Mouse (Mus musculus): ENCODE results near the gene Naa80.

The Naa80 gene

GRCm38 (mm10) chr9:107598385-107598784 is 19.7 kb downstream of the Naa80 start:
- no peak for DNase-seq

GRCm38 (mm10) chr9:107599433-107599832 is 20.7 kb downstream of the Naa80 start:
- no peak for DNase-seq

GRCm38 (mm10) chr9:107599842-107600241 is 21.2 kb downstream of the Naa80 start:
- no peak for DNase-seq

GRCm38 (mm10) chr9:107600745-107601144 is 22.1 kb downstream of the Naa80 start:
- no peak for DNase-seq

- DNase-seq: no peak
These were observed 22.6 kb downstream of the Naa80 start for GRCm38 (mm10) chr9:107601275-107601674.

GRCm38 (mm10) chr9:107602068-107602648 is 23.5 kb downstream of the Naa80 start:
- DNase-seq: peak; percentile 99

- no peak for DNase-seq
These were observed 24.6 kb downstream of the Naa80 start for GRCm38 (mm10) chr9:107603251-107603650.

GRCm38 (mm10) chr9:107605041-107605661 is 26.5 kb downstream of the Naa80 start:
- DNase-seq: no peak

GRCm38 (mm10) chr9:107606591-107606990 is 27.9 kb downstream of the Naa80 start:
- no peak for DNase-seq

GRCm38 (mm10) chr9:107607036-107607435 is 28.3 kb downstream of the Naa80 start:
- DNase-seq: no peak

GRCm38 (mm10) chr9:107607653-107608245 is 29.1 kb downstream of the Naa80 start:
- DNase-seq: no peak

GRCm38 (mm10) chr9:107608741-107609432 is 30.2 kb downstream of the Naa80 start, which contains the start of gene Sema3b:
TSS of gene Sema3b (minus strand) at chr9:107609229.
- DNase-seq: no peak

- no peak for DNase-seq
These were observed 30.7 kb downstream of the Naa80 start for GRCm38 (mm10) chr9:107609433-107609830.

- DNase-seq: no peak
These were observed 32.9 kb downstream of the Naa80 start for GRCm38 (mm10) chr9:107611456-107612190.

- DNase-seq: peak; percentile 100
These were observed 33.7 kb downstream of the Naa80 start for GRCm38 (mm10) chr9:107612191-107612944.

GRCm38 (mm10) chr9:107612945-107613569 is 34.4 kb downstream of the Naa80 start:
- DNase-seq: no peak

GRCm38 (mm10) chr9:107615035-107615434 is 36.3 kb downstream of the Naa80 start:
- no peak for DNase-seq

- no peak for DNase-seq
These were observed 38.8 kb downstream of the Naa80 start for GRCm38 (mm10) chr9:107617461-107617860.

- no peak for DNase-seq
These were observed 39.4 kb downstream of the Naa80 start for GRCm38 (mm10) chr9:107618098-107618497.

GRCm38 (mm10) chr9:107618778-107619545 is 40.3 kb downstream of the Naa80 start:
- peak; percentile 70 for DNase-seq

- no peak for DNase-seq
These were observed 40.8 kb downstream of the Naa80 start for GRCm38 (mm10) chr9:107619546-107619879.
